Mouse (Mus musculus) heart, embryonic 14.5 days (tissue): ENCODE measurements around the gene Cxcr6. TPM values are rescaled to one million over a fixed set of nuclear protein-coding genes. Genes with fewer than 3 reads are reported as not detected.

ENCODE experiments used
- ATAC-seq: fragments of 200-750 bp; cut with Nextera tagmentation; 2 replicates; pipeline ENCODE4 v1.8.0; 2017; ENCODE audit warnings: low read depth, moderate TSS enrichment; ENCODE audit not compliant: insufficient number of reproducible peaks, insufficient read depth, low FRiP score
- H3K27ac ChIP-seq, 2 experiments: fragments of 200-500 bp in 1 of 2; fragments of 300-500 bp in 1 of 2; sonication (generic) in 1 of 2; replicated peaks in 1 of 2; 2 replicates each; pipeline ENCODE4 v1.5.1; 2012 to 2014; ENCODE audit warnings: low read depth in 2 of 2, low read length in 2 of 2, control low read depth in 1 of 2, mild to moderate bottlenecking in 1 of 2, mixed read lengths in 1 of 2; ENCODE audit not compliant: control insufficient read depth in 1 of 2, insufficient read depth in 1 of 2
- H3K27me3 ChIP-seq: fragments of 300-500 bp; sonication (generic); 2 replicates; pipeline ENCODE4 v1.6.1; 2014; ENCODE audit warnings: mild to moderate bottlenecking, low read length, control low read depth; ENCODE audit not compliant: control insufficient read depth, insufficient read depth
- H3K36me3 ChIP-seq: fragments of 300-500 bp; sonication (generic); 2 replicates; pipeline ENCODE4 v1.6.1; 2014; ENCODE audit warnings: mild to moderate bottlenecking, control low read depth, low read length, mixed read lengths; ENCODE audit not compliant: control insufficient read depth, insufficient read depth
- H3K4me1 ChIP-seq, 2 experiments: fragments of 200-500 bp in 1 of 2; fragments of 300-500 bp in 1 of 2; sonication (generic) in 1 of 2; 2 replicates each; pipeline ENCODE4 v1.6.1; 2012 to 2014; ENCODE audit warnings: low read length in 2 of 2, control low read depth in 1 of 2, mixed read lengths in 1 of 2; ENCODE audit not compliant: control insufficient read depth in 2 of 2, insufficient read depth in 2 of 2
- H3K4me2 ChIP-seq: fragments of 300-500 bp; sonication (generic); 2 replicates; pipeline ENCODE4 v1.6.1; 2014; ENCODE audit warnings: mild to moderate bottlenecking, low read length
- H3K4me3 ChIP-seq, 2 experiments: fragments of 200-500 bp in 1 of 2; fragments of 300-500 bp in 1 of 2; sonication (generic) in 1 of 2; 2 replicates each; pipeline ENCODE4 v1.5.1; 2012 to 2014; ENCODE audit warnings: low read length in 2 of 2, mild to moderate bottlenecking in 2 of 2, control low read depth in 1 of 2, low read depth in 1 of 2, moderate library complexity in 1 of 2; ENCODE audit not compliant: control insufficient read depth in 1 of 2, insufficient read depth in 1 of 2
- H3K9ac ChIP-seq: fragments of 300-500 bp; sonication (generic); 2 replicates; pipeline ENCODE4 v1.6.1; 2014; ENCODE audit warnings: mild to moderate bottlenecking, low read length
- H3K9me3 ChIP-seq: fragments of 300-500 bp; sonication (generic); 2 replicates; pipeline ENCODE4 v1.6.1; 2016; ENCODE audit warnings: low read length, control low read depth; ENCODE audit not compliant: control insufficient read depth
- WGBS: fragments of 180-500 bp; shearing (Covaris S2); extraction: QIAGEN DNeasy Blood & Tissue Kit; methylation state at CpG from one replicate; pipeline ENCODE4 v1.1.7; 2014; 5-methylcytosine and 5-hydroxymethylcytosine counted together
- polyA plus RNA-seq: library from polyadenylated mRNA; unstranded; fragments of >200 nt; fragmentation: Nextera tagmentation; extraction: Ambion mirVana; gene quantifications from 2 replicates; pipeline ENCODE4 v1.2.1, GENCODE M21; 2014

Gene Cxcr6
- polyA plus RNA-seq, 1 experiment from 2014 or later: 0.14 TPM

DNA sequence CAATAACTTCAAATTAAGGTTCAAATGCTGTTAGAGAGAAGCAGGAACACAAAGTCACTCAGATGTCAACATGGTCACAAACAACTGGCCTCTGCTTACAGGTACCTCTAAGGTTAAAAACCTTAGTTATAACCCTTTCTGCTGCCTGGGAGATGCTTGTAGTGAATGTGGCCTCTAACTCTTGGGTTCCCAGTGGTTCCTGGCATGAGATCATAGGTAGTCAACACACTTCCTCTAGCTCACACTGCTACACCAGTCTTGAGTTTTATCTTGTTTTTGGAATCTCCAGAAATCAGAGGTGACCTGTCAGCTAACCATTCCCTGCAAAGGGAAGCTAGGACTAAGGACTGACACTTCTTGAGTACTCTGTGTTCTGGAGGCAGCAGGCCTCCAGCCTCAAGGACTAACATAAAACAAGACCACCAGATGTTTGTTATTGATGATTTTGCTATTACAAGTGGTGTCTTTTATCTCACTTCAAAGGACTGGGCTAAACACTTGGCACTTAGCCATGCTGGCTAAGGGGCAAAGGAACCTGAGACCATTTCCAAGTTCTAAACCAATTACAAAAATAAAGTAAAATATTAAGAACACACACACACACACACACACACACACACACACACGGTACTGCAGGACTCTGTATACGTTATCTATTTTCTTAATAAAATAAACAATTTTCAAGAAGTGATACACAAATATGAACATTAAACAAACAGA, 43.9 kb downstream of the Cxcr6 start:
- ATAC-seq: no peak
- Histone ChIP-seq H3K9me3 (no peaks in the 10 kb centered on the region), H3K27ac (peak overlapping the region; percentile 25 to 92; a peak in 3 of 4 replicates), H3K4me3 (peak overlapping the region in 1 of 2 experiments; percentile 59; a peak in 2 of 4 replicates), H3K27me3 (no peaks in the 10 kb centered on the region), H3K4me1 (peaks cover 2 to 29% of the 10 kb centered on the region in 2 experiments; a peak in 3 of 4 replicates), H3K9ac (peak overlapping the region; percentile 85), H3K4me2 (peak overlapping the region; percentile 81), H3K36me3 (no peaks in the 10 kb centered on the region)
- 47% methylated on average over 2 of the region's 2 CpGs for WGBS

GRCm38 (mm10) chr9:123850705-123851061, 44.4 kb downstream of the Cxcr6 start:
- H3K27me3 ChIP-seq: no peaks in the 10 kb centered on the region
- H3K9me3 ChIP-seq: no peaks in the 10 kb centered on the region
- ATAC-seq: no peak
- peak overlapping the region; percentile 92 for H3K27ac ChIP-seq
- 0% methylated on average over 2 of the region's 2 CpGs for WGBS
- peaks cover 2 to 26% of the 10 kb centered on the region in 2 experiments; a peak in 3 of 4 replicates for H3K4me1 ChIP-seq
- peak overlapping the region; percentile 81 for H3K4me2 ChIP-seq
- no peaks in the 10 kb centered on the region for H3K36me3 ChIP-seq
- H3K9ac ChIP-seq: peak overlapping the region; percentile 85
- H3K4me3 ChIP-seq: peak overlapping the region; percentile 59 to 72

- peak; percentile 52 for ATAC-seq
- Histone ChIP-seq H3K9me3 (no peaks in the 10 kb centered on the region), H3K4me1 (peaks cover 2 to 20% of the 10 kb centered on the region in 2 experiments; a peak in 3 of 4 replicates), H3K4me2 (peak overlapping the region; percentile 81), H3K27me3 (no peaks in the 10 kb centered on the region), H3K9ac (peak overlapping the region; percentile 85), H3K4me3 (peak overlapping the region; percentile 59 to 72), H3K27ac (peak overlapping the region; percentile 92), H3K36me3 (no peaks in the 10 kb centered on the region)
- WGBS: 1% methylated on average over 27 of the region's 27 CpGs
These were observed 44.9 kb downstream of the Cxcr6 start for GRCm38 (mm10) chr9:123851062-123851712.

- no peaks in the 10 kb centered on the region for H3K36me3 ChIP-seq
- H3K4me1 ChIP-seq: peaks cover 2 to 14% of the 10 kb centered on the region in 2 experiments; a peak in 3 of 4 replicates
- H3K27me3 ChIP-seq: no peaks in the 10 kb centered on the region
- peak within 1 kb of the TSS; percentile 81 for H3K4me2 ChIP-seq
- H3K9me3 ChIP-seq: no peaks in the 10 kb centered on the region
- under 1% methylated on average over 46 of the region's 47 CpGs for WGBS
- peak within 1 kb of the TSS; percentile 92 for H3K27ac ChIP-seq
- peak within 1 kb of the TSS; percentile 85 for H3K9ac ChIP-seq
- peak within 1 kb of the TSS; percentile 59 to 72 for H3K4me3 ChIP-seq
- peak; percentile 95 for ATAC-seq
These were observed 45.6 kb downstream of the Cxcr6 start, which contains the start of gene Fyco1 for GRCm38 (mm10) chr9:123851713-123852448. Gene Fyco1 (minus strand): TSS chr9:123851899.

- Histone ChIP-seq H3K4me1 (peaks cover 2 to 14% of the 10 kb centered on the region in 2 experiments; a peak in 3 of 4 replicates), H3K4me2 (peak overlapping the region; percentile 70), H3K27me3 (no peaks in the 10 kb centered on the region), H3K27ac (peak overlapping the region; percentile 23 to 30; a peak in 1 of 4 replicates), H3K36me3 (no peaks in the 10 kb centered on the region), H3K9me3 (no peaks in the 10 kb centered on the region), H3K4me3 (peak overlapping the region; percentile 3 to 39; a peak in 3 of 4 replicates), H3K9ac (peak overlapping the region; percentile 59)
- ATAC-seq: no peak
- WGBS: 53% methylated on average over 5 of the region's 5 CpGs
These were observed 46.4 kb downstream of the Cxcr6 start for GRCm38 (mm10) chr9:123852449-123853390.

GRCm38 (mm10) chr9:123856836-123857235, 50.6 kb downstream of the Cxcr6 start:
- Histone ChIP-seq H3K9me3 (no peaks in the 10 kb centered on the region), H3K4me1 (peaks cover 2 to 4% of the 10 kb centered on the region in 2 experiments; a peak in 3 of 4 replicates), H3K36me3 (no peaks in the 10 kb centered on the region), H3K4me2 (no peak overlapping the region), H3K27ac (no peak overlapping the region), H3K27me3 (no peaks in the 10 kb centered on the region), H3K9ac (no peak overlapping the region), H3K4me3 (no peak overlapping the region)
- 76% methylated on average over 2 of the region's 2 CpGs for WGBS
- ATAC-seq: no peak
